Mouse (Mus musculus) ES-E14 (cell line): ENCODE data around the gene Tmem104. TPM values are rescaled to one million over a fixed set of nuclear protein-coding genes. Genes with fewer than 3 reads are reported as not detected.

Source experiments
- DNase-seq: peaks from one replicate; pipeline ENCODE4 v3.0.0-alpha.2; 2013; ENCODE audit warnings: low read depth, low spot score
- H3K27ac ChIP-seq: 2 replicates; pipeline ENCODE4 v1.5.1; 2012; ENCODE audit warnings: low read depth, mild to moderate bottlenecking, low read length, moderate library complexity, mixed read lengths; ENCODE audit not compliant: poor library complexity, insufficient read depth, severe bottlenecking
- H3K36me3 ChIP-seq: 2 replicates; pipeline ENCODE4 v1.6.1; 2012; ENCODE audit warnings: mild to moderate bottlenecking, low read length, moderate library complexity, mixed read lengths; ENCODE audit not compliant: control insufficient read depth, poor library complexity, insufficient read depth, severe bottlenecking
- H3K4me1 ChIP-seq, 2 experiments: fragments of 150-350 bp in 1 of 2; sonication (generic) in 1 of 2; 2 replicates each; pipeline ENCODE4 v1.6.1; 2012; ENCODE audit warnings: low read length in 2 of 2, mild to moderate bottlenecking in 1 of 2, mixed read lengths in 1 of 2; ENCODE audit not compliant: control insufficient read depth in 2 of 2, insufficient read depth in 2 of 2, poor library complexity in 1 of 2
- H3K4me3 ChIP-seq, 2 experiments: fragments of 150-350 bp in 1 of 2; sonication (generic) in 1 of 2; 2 replicates each; pipeline ENCODE4 v1.5.1; 2012; ENCODE audit warnings: low read length in 2 of 2, low read depth in 1 of 2, mild to moderate bottlenecking in 1 of 2, mixed read lengths in 1 of 2; ENCODE audit not compliant: insufficient read depth in 1 of 2, poor library complexity in 1 of 2, severe bottlenecking in 1 of 2
- H3K9ac ChIP-seq: 2 replicates; pipeline ENCODE4 v1.6.1; 2012; ENCODE audit warnings: low read depth, mild to moderate bottlenecking, low read length, mixed read lengths; ENCODE audit not compliant: poor library complexity, insufficient read depth, severe bottlenecking
- H3K9me3 ChIP-seq: fragments of 150-350 bp; sonication (generic); 2 replicates; pipeline ENCODE4 v1.6.1; 2012; ENCODE audit warnings: low read depth, mild to moderate bottlenecking, low read length; ENCODE audit not compliant: control insufficient read depth, insufficient read depth
- CHD2 ChIP-seq: IDR thresholded peaks from 2 replicates; pipeline ENCODE4 v1.6.1; 2014; ENCODE audit warnings: mild to moderate bottlenecking, low read depth, low read length, inconsistent platforms
- HCFC1 ChIP-seq: IDR thresholded peaks from 2 replicates; pipeline ENCODE4 v1.6.1; 2012; ENCODE audit warnings: low read length, inconsistent platforms, borderline replicate concordance; ENCODE audit not compliant: insufficient read depth
- MAFK ChIP-seq: IDR thresholded peaks from 2 replicates; pipeline ENCODE4 v1.6.1; 2014; ENCODE audit warnings: mild to moderate bottlenecking, low read depth, low read length, inconsistent platforms; ENCODE audit not compliant: insufficient read depth
- ZC3H11A ChIP-seq: IDR thresholded peaks from 2 replicates; pipeline ENCODE4 v1.6.1; 2012; ENCODE audit warnings: low read depth, mild to moderate bottlenecking, inconsistent platforms, low read length, borderline replicate concordance
- ZNF384 ChIP-seq: IDR thresholded peaks from 2 replicates; pipeline ENCODE4 v1.6.1; 2012; ENCODE audit warnings: low read depth, low read length, inconsistent platforms
- in situ Hi-C, 2 experiments: fragments of 600-800 bp; cut with MboI; formaldehyde crosslinking; loops; one replicate each; pipeline ENCODE4 v1.15.1; 2025; ENCODE audit warnings: low sequenced_read_pairs in 2 of 2, inconsistent platforms in 1 of 2; ENCODE audit not compliant: unreplicated experiment in 2 of 2
- total RNA-seq: library from RNA; depleted of rRNA; stranded (reverse); fragments of 300-350 nt; gene quantifications from 2 replicates; pipeline ENCODE4 v1.2.3, GENCODE M21; 2012

Gene Tmem104
- total RNA-seq, 1 experiment: 14.7 TPM

GRCm38 (mm10) chr11:115233526-115234290 lies 46.4 kb downstream of the Tmem104 start:
- Histone ChIP-seq H3K9ac (no peak overlapping the region), H3K4me1 (peaks cover 3 to 21% of the 10 kb centered on the region in 2 experiments; a peak in 3 of 4 replicates), H3K4me3 (no peak overlapping the region), H3K36me3 (no peaks in the 10 kb centered on the region; the same call in 1 of the 2 replicates), H3K9me3 (no peaks in the 10 kb centered on the region), H3K27ac (no peak overlapping the region)
- DNase-seq: no peak
- in situ Hi-C loops: no loop called here
- TF ChIP-seq ZNF384 (no peak), ZC3H11A (no peak)

- TF ChIP-seq HCFC1 (no peak), ZNF384 (no peak), MAFK (no peak), CHD2 (no peak), ZC3H11A (no peak)
- Histone ChIP-seq H3K27ac (no peak overlapping the region), H3K9me3 (no peaks in the 10 kb centered on the region), H3K4me3 (no peak overlapping the region), H3K9ac (no peak overlapping the region), H3K36me3 (no peaks in the 10 kb centered on the region; the same call in 1 of the 2 replicates), H3K4me1 (peaks cover 3 to 15% of the 10 kb centered on the region in 2 experiments; a peak in 3 of 4 replicates)
- no peak for DNase-seq
- in situ Hi-C loops: no loop called here
Observed at GRCm38 (mm10) chr11:115234320-115235044, 47.2 kb downstream of the Tmem104 start.

GRCm38 (mm10) chr11:115236570-115236969 lies 49.3 kb downstream of the Tmem104 start:
- H3K27ac ChIP-seq: no peak overlapping the region

GRCm38 (mm10) chr11:115241402-115241801 lies 54.1 kb downstream of the Tmem104 start:
- in situ Hi-C loops: no loop called here
- peaks cover 5 to 19% of the 10 kb centered on the region in 2 experiments; a peak in 2 of 4 replicates for H3K4me1 ChIP-seq
- H3K27ac ChIP-seq: no peak overlapping the region
- H3K9ac ChIP-seq: no peak overlapping the region
- peaks cover 6% of the 10 kb centered on the region; the same call in 1 of the 2 replicates for H3K36me3 ChIP-seq
- no peak overlapping the region for H3K4me3 ChIP-seq
- no peaks in the 10 kb centered on the region for H3K9me3 ChIP-seq
- no peak for TF ChIP-seq MAFK
- TF ChIP-seq ZNF384: no peak
- TF ChIP-seq HCFC1: no peak
- no peak for TF ChIP-seq CHD2
- TF ChIP-seq ZC3H11A: no peak
- DNase-seq: no peak

More at GRCm38 (mm10) chr11:115236570-115236969, 49.3 kb downstream of the Tmem104 start:
- TF ChIP-seq ZNF384: no peak
- no peak for TF ChIP-seq HCFC1
- no peak for TF ChIP-seq ZC3H11A
- TF ChIP-seq MAFK: no peak
- no peak for TF ChIP-seq CHD2
- Histone ChIP-seq H3K4me1 (peaks cover 3 to 13% of the 10 kb centered on the region in 2 experiments; a peak in 3 of 4 replicates), H3K9ac (no peak overlapping the region), H3K9me3 (no peaks in the 10 kb centered on the region), H3K36me3 (no peaks in the 10 kb centered on the region; the same call in 1 of the 2 replicates), H3K4me3 (no peak overlapping the region)
- DNase-seq: no peak
- in situ Hi-C loops: no loop called here
